Mouse (Mus musculus) heart, embryonic 16.5 days (tissue): ENCODE results near the gene Zfp808. TPM values are rescaled to one million over a fixed set of nuclear protein-coding genes. Genes with fewer than 3 reads are reported as not detected.
A peak's percentile ranks its signal among the peaks of the same experiment; 100 is the strongest.
"Not testable (repeated sequence)": the region's sequence is repeated elsewhere in the genome, so short reads cannot be mapped to it uniquely, and the experiment has no call there.

Source experiments
- ATAC-seq: fragments of 200-750 bp; cut with Nextera tagmentation; replicated peaks from 2 replicates; pipeline ENCODE4 v1.8.0; 2017; ENCODE audit warnings: moderate number of reproducible peaks; ENCODE audit not compliant: insufficient read depth, low FRiP score; ENCODE audit errors: extremely low read depth
- H3K27ac ChIP-seq: fragments of 300-500 bp; sonication (generic); 2 replicates; pipeline ENCODE4 v1.5.1; 2014; ENCODE audit warnings: mild to moderate bottlenecking, low read length, control low read depth, moderate library complexity
- H3K27me3 ChIP-seq: fragments of 300-500 bp; sonication (generic); 2 replicates; pipeline ENCODE4 v1.6.1; 2014; ENCODE audit warnings: low read length, mixed read lengths; ENCODE audit not compliant: control insufficient read depth, insufficient read depth
- H3K36me3 ChIP-seq: fragments of 300-500 bp; sonication (generic); 2 replicates; pipeline ENCODE4 v1.6.1; 2014; ENCODE audit not compliant: control insufficient read depth, insufficient read depth
- H3K4me1 ChIP-seq: fragments of 300-500 bp; sonication (generic); 2 replicates; pipeline ENCODE4 v1.6.1; 2014; ENCODE audit warnings: low read length, mixed read lengths; ENCODE audit not compliant: control insufficient read depth, insufficient read depth
- H3K4me2 ChIP-seq: fragments of 300-500 bp; sonication (generic); 2 replicates; pipeline ENCODE4 v1.6.1; 2014; ENCODE audit warnings: low read depth, mild to moderate bottlenecking, control low read depth, low read length
- H3K4me3 ChIP-seq: fragments of 300-500 bp; sonication (generic); 2 replicates; pipeline ENCODE4 v1.5.1; 2014; ENCODE audit warnings: mild to moderate bottlenecking, control low read depth, low read length
- H3K9ac ChIP-seq: fragments of 300-500 bp; sonication (generic); 2 replicates; pipeline ENCODE4 v1.6.1; 2014; ENCODE audit warnings: low read length, control low read depth
- H3K9me3 ChIP-seq: fragments of 300-500 bp; sonication (generic); replicated peaks from 2 replicates; pipeline ENCODE4 v1.6.1; 2016; ENCODE audit warnings: low read length; ENCODE audit not compliant: control insufficient read depth
- WGBS: fragments of 180-500 bp; shearing (Covaris S2); extraction: QIAGEN DNeasy Blood & Tissue Kit; methylation state at CpG from one replicate; pipeline ENCODE4 v1.1.7; 2014; 5-methylcytosine and 5-hydroxymethylcytosine counted together
- polyA plus RNA-seq: library from polyadenylated mRNA; unstranded; fragments of >200 nt; fragmentation: Nextera tagmentation; extraction: Ambion mirVana; gene quantifications from 2 replicates; pipeline ENCODE4 v1.2.1, GENCODE M21; 2015

The Zfp808 gene
- polyA plus RNA-seq: 7.0 and 8.3 TPM in 2 replicates

DNA sequence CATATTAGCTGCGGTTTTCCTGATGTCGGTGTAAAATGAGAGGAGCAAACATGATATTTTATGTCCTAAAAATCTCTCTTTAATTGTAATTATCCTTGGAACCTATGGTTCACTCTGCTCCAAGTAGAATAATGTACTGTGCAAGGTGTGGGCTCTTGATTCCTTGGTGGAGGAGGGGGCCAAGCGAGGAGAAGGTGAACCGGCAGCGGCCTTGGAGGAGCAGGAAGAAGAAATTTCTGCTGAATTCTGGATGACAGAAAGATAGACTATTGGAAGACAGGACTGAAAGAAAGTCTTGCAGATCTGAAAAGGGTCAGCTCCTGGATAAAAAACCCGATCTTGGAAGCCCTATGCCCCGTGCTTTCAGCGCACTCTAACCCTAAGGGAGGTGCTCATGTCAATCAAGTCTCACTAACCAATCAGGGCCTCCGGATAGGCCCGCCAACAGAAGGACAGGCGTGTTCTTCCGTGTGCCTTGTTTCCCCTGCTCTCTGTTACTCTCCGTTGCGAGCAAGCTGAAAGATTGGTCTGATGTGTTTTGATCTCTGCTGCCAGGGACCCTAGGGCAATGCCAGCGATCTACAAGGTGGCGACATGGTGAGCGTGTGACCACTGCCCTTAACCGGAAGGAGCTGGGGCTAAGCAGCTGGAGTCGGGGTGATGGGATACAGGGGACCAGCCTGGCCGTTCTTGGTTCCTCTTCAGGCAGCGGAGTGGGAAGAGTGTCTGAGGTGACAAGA lies at the start of gene Zfp808:
Gene Zfp808, plus strand, starts transcription at position 455 of the 740 bp plus-strand sequence.
- not testable (repeated sequence) for H3K9me3 ChIP-seq, H3K4me1 ChIP-seq, H3K27me3 ChIP-seq, H3K36me3 ChIP-seq
- Histone ChIP-seq H3K4me3 (peak within 1 kb of the TSS; percentile 77), H3K9ac (peak within 1 kb of the TSS; percentile 80), H3K4me2 (peak within 1 kb of the TSS; percentile 60), H3K27ac (peak within 1 kb of the TSS; percentile 48; the same call in 1 of the 2 replicates)
- 3% methylated on average over 19 of the region's 21 CpGs for WGBS
- ATAC-seq: peak; percentile 78

DNA sequence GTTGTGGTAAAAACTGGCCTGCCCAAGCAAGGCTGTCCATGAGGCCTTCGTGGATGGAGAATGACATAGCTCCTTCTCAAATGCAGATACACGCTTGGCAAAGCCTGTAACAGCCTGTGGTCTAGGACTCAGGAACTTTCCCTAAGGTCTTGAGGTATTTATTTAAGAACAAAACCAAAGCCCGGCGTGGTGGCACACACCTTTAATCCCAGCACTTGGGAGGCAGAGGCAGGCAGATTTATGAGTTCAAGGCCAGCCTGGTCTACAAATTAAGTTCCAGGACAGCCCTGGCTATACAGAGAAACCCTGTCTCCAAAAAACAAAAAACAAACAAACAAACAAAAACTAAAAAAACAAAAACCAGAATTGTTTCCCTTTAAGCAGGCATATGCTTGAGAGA lies 30.9 kb upstream of the Zfp808 start:
- H3K9me3 ChIP-seq, H3K27me3 ChIP-seq, H3K9ac ChIP-seq, ATAC-seq, H3K4me3 ChIP-seq, H3K27ac ChIP-seq, H3K4me1 ChIP-seq, H3K4me2 ChIP-seq, H3K36me3 ChIP-seq: not testable (repeated sequence)
- 77% methylated on average over 4 of the region's 4 CpGs for WGBS

DNA sequence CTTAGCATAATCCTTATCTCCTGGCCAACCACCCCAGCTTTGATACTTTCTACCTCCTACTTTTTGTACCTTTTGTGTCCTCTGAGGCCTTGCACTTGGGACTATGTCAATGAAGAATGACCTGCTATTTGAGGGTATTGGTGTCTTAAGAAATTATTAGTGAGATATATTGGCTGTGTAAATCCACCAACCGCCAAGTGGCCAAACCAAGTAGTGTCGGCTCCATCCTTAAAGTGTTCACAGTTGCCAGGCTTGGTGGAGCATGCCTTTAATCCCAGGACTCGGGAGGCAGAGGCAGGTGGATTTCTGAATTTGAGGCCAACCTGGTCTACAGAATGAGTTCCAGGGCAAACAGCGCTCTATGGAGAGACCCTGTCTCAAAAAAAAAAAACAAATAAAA lies 30.2 kb upstream of the Zfp808 start:
- H3K36me3 ChIP-seq, H3K4me2 ChIP-seq, H3K4me1 ChIP-seq, ATAC-seq, H3K27me3 ChIP-seq, H3K9me3 ChIP-seq, H3K9ac ChIP-seq, H3K27ac ChIP-seq, H3K4me3 ChIP-seq: not testable (repeated sequence)
- 84% methylated on average over 4 of the region's 4 CpGs for whole genome bisulfite sequencing

DNA sequence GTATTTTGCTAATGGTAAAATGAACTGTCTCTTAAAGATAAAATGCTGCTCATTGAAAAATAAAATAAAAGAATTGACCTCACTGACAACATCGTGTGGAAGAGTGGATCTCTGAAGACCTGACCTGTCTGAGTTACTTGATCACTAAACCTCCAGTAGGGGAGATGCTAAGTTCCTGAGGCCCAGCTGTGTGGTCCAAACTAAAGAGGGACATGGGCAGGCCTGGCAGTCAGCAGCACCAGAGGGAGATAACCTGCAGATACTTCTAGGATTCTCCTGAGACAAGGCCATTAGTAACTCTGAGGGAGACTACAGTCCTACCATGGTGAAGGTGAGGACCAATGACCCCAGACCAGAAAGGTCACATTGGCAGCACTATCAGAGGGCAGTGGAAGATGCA lies 27.3 kb upstream of the Zfp808 start:
- not testable (repeated sequence) for H3K9me3 ChIP-seq, H3K9ac ChIP-seq, H3K4me3 ChIP-seq, H3K27me3 ChIP-seq, H3K4me1 ChIP-seq, H3K36me3 ChIP-seq, ATAC-seq, H3K27ac ChIP-seq, H3K4me2 ChIP-seq
- 58% methylated on average over 1 of the region's 1 CpGs for WGBS

DNA sequence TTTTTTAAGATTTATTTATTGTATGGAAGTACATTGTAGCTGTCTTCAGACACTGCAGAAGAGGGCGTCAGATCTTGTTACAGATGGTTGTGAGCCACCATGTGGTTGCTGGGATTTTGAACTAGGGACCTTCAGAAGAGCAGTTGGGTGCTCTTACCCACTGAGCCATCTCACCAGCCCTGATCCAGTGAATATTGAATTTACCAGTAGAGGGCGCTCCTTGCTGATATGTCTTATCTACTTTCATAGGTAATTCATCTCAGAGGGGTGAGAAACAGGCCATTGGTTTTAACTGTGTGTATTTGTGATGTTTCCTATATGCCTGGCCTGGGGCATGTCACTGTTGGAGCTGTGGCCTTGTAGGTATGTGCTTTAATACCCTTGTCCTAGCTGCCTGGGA lies 13.8 kb upstream of the Zfp808 start:
- not testable (repeated sequence) for H3K27ac ChIP-seq, ATAC-seq, H3K36me3 ChIP-seq, H3K27me3 ChIP-seq, H3K9ac ChIP-seq, H3K9me3 ChIP-seq, H3K4me1 ChIP-seq, H3K4me3 ChIP-seq, H3K4me2 ChIP-seq
- 22% methylated on average over 2 of the region's 2 CpGs for whole genome bisulfite sequencing

DNA sequence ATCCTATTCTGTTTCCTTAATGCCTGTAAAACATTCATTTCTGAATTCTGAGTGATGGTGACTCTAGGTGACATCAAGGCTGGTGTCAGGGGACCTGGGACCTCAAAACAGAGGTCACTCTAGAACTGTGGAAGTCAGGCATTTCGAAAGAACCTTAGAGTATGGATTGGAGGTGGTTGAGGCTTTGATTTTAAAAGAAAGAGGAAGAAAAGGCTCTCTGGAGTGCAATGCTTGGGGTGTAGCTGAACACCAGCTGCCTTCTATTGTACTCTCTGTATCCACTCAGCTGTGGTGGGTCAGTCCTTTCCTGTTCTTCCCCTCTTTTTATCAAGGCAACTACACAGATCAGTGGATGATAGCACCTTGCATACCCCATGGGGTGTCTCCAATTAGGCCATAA lies 8.1 kb upstream of the Zfp808 start:
- ATAC-seq, H3K27ac ChIP-seq, H3K9me3 ChIP-seq, H3K4me3 ChIP-seq, H3K27me3 ChIP-seq, H3K4me1 ChIP-seq, H3K4me2 ChIP-seq, H3K36me3 ChIP-seq, H3K9ac ChIP-seq: not testable (repeated sequence)
- WGBS: 35% methylated on average over 1 of the region's 1 CpGs

DNA sequence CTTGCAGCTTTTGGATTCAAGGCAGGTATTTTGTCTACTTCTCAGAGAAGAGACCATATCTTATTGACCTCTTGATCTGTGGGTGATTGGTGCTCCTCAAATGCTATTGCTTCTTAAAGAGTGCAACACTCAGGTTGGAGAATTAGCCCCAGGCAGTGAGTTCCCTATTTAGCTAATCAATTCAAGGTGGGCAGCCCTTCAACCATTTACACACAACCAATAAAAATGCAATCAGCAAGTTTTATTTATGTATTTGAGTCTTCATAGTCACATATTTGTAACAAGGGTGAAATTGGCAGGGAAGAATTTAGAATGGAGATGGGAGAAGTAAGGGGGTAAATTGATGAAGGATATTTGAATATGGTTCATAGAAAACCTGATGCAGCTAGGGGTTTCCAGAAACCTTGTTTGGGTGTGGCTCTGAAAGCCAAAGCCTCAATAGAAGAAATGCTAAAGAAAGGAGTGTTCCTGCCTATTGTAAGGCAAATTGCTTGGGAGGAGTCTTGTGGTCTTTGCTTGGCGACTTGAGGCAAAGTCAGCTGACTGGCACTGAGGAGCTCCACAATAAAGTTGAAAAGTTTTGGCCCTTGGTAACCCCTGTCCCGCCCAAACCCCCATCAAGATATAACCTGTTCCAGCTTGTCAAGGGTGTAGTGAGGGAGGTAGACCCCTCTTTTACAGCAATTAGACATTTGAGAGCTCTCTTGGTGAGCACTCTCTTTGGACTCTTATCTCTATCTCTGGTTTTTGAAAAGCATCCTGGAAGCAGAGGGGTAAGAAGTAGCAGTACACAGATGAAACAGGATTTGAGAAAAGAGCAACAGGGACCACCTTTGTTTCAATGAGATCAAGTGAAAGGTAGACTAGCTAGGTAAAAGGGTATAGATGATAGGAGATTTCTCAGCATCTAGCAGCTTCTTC lies 52.4 kb downstream of the Zfp808 start:
- 65% methylated on average over 2 of the region's 2 CpGs for WGBS

DNA sequence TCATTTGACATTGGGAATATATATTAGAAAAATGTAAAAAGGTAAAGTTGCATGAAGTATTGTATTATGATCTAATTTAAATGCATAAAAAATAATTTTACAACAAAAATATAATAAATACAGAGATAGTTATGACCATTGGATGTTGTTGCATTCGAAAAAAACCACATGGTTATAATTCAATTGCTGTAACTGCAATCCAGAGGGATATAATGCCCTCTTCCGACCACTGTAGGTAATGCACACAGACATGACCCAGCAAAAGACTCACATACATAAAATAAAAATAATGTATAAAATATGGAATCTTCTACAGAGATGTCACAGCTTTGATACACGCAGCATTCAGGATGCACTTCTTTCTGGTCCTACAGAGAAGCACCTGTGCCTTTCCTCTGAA lies 115.6 kb downstream of the Zfp808 start:
- Histone ChIP-seq H3K36me3 (no peaks in the 10 kb centered on the region), H3K4me3 (no peak overlapping the region), H3K4me2 (no peak overlapping the region), H3K27me3 (no peaks in the 10 kb centered on the region), H3K9me3 (no peaks in the 10 kb centered on the region), H3K27ac (no peak overlapping the region), H3K4me1 (no peaks in the 10 kb centered on the region), H3K9ac (no peak overlapping the region)
- WGBS: 34% methylated on average over 3 of the region's 3 CpGs
- no peak for ATAC-seq

More for the DNA sequence above, 52.4 kb downstream of the Zfp808 start:
- not testable (repeated sequence) for H3K27ac ChIP-seq, H3K36me3 ChIP-seq, H3K4me3 ChIP-seq, H3K4me2 ChIP-seq, H3K27me3 ChIP-seq, H3K4me1 ChIP-seq, H3K9me3 ChIP-seq, ATAC-seq, H3K9ac ChIP-seq

DNA sequence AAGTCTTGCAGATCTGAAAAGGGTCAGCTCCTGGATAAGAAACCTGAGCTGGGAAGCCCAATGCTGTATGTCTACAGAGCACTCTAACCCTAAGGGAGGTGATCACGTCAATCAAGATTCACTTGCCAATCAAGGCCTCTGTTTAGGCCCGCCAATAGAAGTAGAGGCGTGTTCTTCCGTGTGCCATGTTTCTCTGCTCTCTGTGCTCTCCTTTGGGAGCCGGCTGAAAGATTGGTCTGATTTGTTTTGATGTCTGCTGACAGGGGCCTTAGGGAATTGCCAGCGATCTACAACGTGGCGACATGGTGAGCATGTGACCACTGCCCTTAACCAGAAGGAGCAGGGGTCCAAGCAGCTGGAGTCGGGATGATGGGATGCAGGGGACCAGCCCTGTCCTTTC lies 125.5 kb downstream of the Zfp808 start:
- H3K9ac ChIP-seq, H3K4me1 ChIP-seq, H3K4me3 ChIP-seq, H3K27ac ChIP-seq, ATAC-seq, H3K9me3 ChIP-seq, H3K36me3 ChIP-seq, H3K27me3 ChIP-seq, H3K4me2 ChIP-seq: not testable (repeated sequence)
- 71% methylated on average over 9 of the region's 9 CpGs for WGBS
